Mouse (Mus musculus) intestine, embryonic 16.5 days (tissue): ENCODE data around the gene Ttc33. TPM values are rescaled to one million over a fixed set of nuclear protein-coding genes. Genes with fewer than 3 reads are reported as not detected.

Experiments used
- ATAC-seq: fragments of 200-750 bp; cut with Nextera tagmentation; 2 replicates; pipeline ENCODE4 v1.8.0; 2017; ENCODE audit warnings: moderate TSS enrichment, moderate library complexity
- H3K27ac ChIP-seq: fragments of 300-500 bp; sonication (generic); 2 replicates; pipeline ENCODE4 v1.5.1; 2014; ENCODE audit warnings: mild to moderate bottlenecking, low read length
- H3K27me3 ChIP-seq: fragments of 300-500 bp; sonication (generic); replicated peaks from 2 replicates; pipeline ENCODE4 v1.6.1; 2014; ENCODE audit warnings: low read length, control low read depth, mixed read lengths; ENCODE audit not compliant: control insufficient read depth, insufficient read depth
- H3K36me3 ChIP-seq: fragments of 300-500 bp; sonication (generic); 2 replicates; pipeline ENCODE4 v1.6.1; 2014; ENCODE audit warnings: low read length, control low read depth; ENCODE audit not compliant: control insufficient read depth, insufficient read depth
- H3K4me1 ChIP-seq: fragments of 300-500 bp; sonication (generic); 2 replicates; pipeline ENCODE4 v1.6.1; 2014; ENCODE audit warnings: low read length, control low read depth, mixed read lengths; ENCODE audit not compliant: control insufficient read depth, insufficient read depth
- H3K4me2 ChIP-seq: fragments of 300-500 bp; sonication (generic); 2 replicates; pipeline ENCODE4 v1.6.1; 2014; ENCODE audit warnings: low read depth, low read length, control low read depth
- H3K4me3 ChIP-seq: fragments of 300-500 bp; sonication (generic); 2 replicates; pipeline ENCODE4 v1.5.1; 2014; ENCODE audit warnings: mild to moderate bottlenecking, low read length
- H3K9ac ChIP-seq: fragments of 300-500 bp; sonication (generic); 2 replicates; pipeline ENCODE4 v1.6.1; 2014; ENCODE audit warnings: low read depth, low read length
- H3K9me3 ChIP-seq: fragments of 300-500 bp; sonication (generic); 2 replicates; pipeline ENCODE4 v1.6.1; 2016; ENCODE audit warnings: low read length, control low read depth; ENCODE audit not compliant: control insufficient read depth
- WGBS: fragments of 180-500 bp; shearing (Covaris S2); extraction: QIAGEN DNeasy Blood & Tissue Kit; methylation state at CpG from one replicate; pipeline ENCODE4 v1.1.7; 2014; 5-methylcytosine and 5-hydroxymethylcytosine counted together
- polyA plus RNA-seq: library from polyadenylated mRNA; unstranded; fragments of >200 nt; fragmentation: Nextera tagmentation; extraction: Ambion mirVana; gene quantifications from 2 replicates; pipeline ENCODE4 v1.2.1, GENCODE M21; 2015

The Ttc33 gene
- polyA plus RNA-seq, 1 experiment from 2014 or later = 32.9 TPM

- Histone ChIP-seq H3K27ac (0 out of 2 replicates have a peak overlapping the region, but pooled peaks have one; percentile 20), H3K4me2 (peak overlapping the region; percentile 96), H3K36me3 (no peaks in the 10 kb centered on the region), H3K4me1 (peaks cover 23% of the 10 kb centered on the region), H3K9ac (peak overlapping the region; percentile 72), H3K27me3 (peaks cover 9% of the 10 kb centered on the region; the same call in 1 of the 2 replicates), H3K9me3 (no peaks in the 10 kb centered on the region), H3K4me3 (peak overlapping the region; percentile 65)
- ATAC-seq = peak; percentile 25
- 7% methylated on average over 40 of the region's 40 CpGs for WGBS
Observed at GRCm38 (mm10) chr15:5243036-5243958, 58.0 kb downstream of the Ttc33 start.

GRCm38 (mm10) chr15:5243959-5244905 lies 58.9 kb downstream of the Ttc33 start, which contains the start of gene Ptger4:
Gene Ptger4, minus strand, starts transcription at chr15:5244187.
- ATAC-seq = peak; percentile 96
- under 1% methylated on average over 61 of the region's 61 CpGs for WGBS
- Histone ChIP-seq H3K36me3 (no peaks in the 10 kb centered on the region), H3K4me1 (peaks cover 20% of the 10 kb centered on the region), H3K9ac (peak within 1 kb of the TSS; percentile 72), H3K27me3 (peaks cover 9% of the 10 kb centered on the region; the same call in 1 of the 2 replicates), H3K4me3 (peak within 1 kb of the TSS; percentile 65), H3K4me2 (peak within 1 kb of the TSS; percentile 96), H3K9me3 (no peaks in the 10 kb centered on the region), H3K27ac (peak within 1 kb of the TSS; percentile 20)

GRCm38 (mm10) chr15:5250182-5250581 lies 64.9 kb downstream of the Ttc33 start:
- Histone ChIP-seq H3K9me3 (no peaks in the 10 kb centered on the region), H3K27me3 (no peaks in the 10 kb centered on the region), H3K27ac (no peak overlapping the region), H3K4me1 (no peaks in the 10 kb centered on the region), H3K9ac (no peak overlapping the region), H3K4me2 (no peak overlapping the region), H3K36me3 (no peaks in the 10 kb centered on the region), H3K4me3 (no peak overlapping the region)
- 82% methylated on average over 4 of the region's 4 CpGs for WGBS
- ATAC-seq = no peak

- Histone ChIP-seq H3K27ac (no peak overlapping the region), H3K4me3 (no peak overlapping the region), H3K27me3 (no peaks in the 10 kb centered on the region), H3K36me3 (no peaks in the 10 kb centered on the region), H3K9ac (no peak overlapping the region), H3K9me3 (no peaks in the 10 kb centered on the region), H3K4me1 (peaks cover 2% of the 10 kb centered on the region; the same call in 1 of the 2 replicates), H3K4me2 (no peak overlapping the region)
- 57% methylated on average over 5 of the region's 5 CpGs for WGBS
- peak; percentile 84 for ATAC-seq
Observed at GRCm38 (mm10) chr15:5260183-5260582, 74.9 kb downstream of the Ttc33 start.

GRCm38 (mm10) chr15:5261004-5261403 lies 75.7 kb downstream of the Ttc33 start:
- WGBS = 69% methylated on average over 3 of the region's 3 CpGs
- Histone ChIP-seq H3K27ac (no peak overlapping the region), H3K36me3 (no peaks in the 10 kb centered on the region), H3K4me2 (no peak overlapping the region), H3K27me3 (no peaks in the 10 kb centered on the region), H3K4me3 (no peak overlapping the region), H3K4me1 (peaks cover 2% of the 10 kb centered on the region; the same call in 1 of the 2 replicates), H3K9ac (no peak overlapping the region), H3K9me3 (no peaks in the 10 kb centered on the region)
- 0 out of 2 replicates have a peak, but pooled peaks have one; percentile 36 for ATAC-seq

- H3K9ac ChIP-seq = no peak overlapping the region
- H3K36me3 ChIP-seq = no peaks in the 10 kb centered on the region
- no peak overlapping the region for H3K4me2 ChIP-seq
- ATAC-seq = no peak
- 86% methylated on average over 13 of the region's 13 CpGs for WGBS
- H3K9me3 ChIP-seq = no peaks in the 10 kb centered on the region
- no peak overlapping the region for H3K27ac ChIP-seq
- H3K27me3 ChIP-seq = no peaks in the 10 kb centered on the region
- H3K4me1 ChIP-seq = peaks cover 2% of the 10 kb centered on the region; the same call in 1 of the 2 replicates
- H3K4me3 ChIP-seq = no peak overlapping the region
Observed at GRCm38 (mm10) chr15:5262095-5262667, 76.9 kb downstream of the Ttc33 start.

- Histone ChIP-seq H3K4me3 (no peak overlapping the region), H3K4me2 (no peak overlapping the region), H3K27ac (no peak overlapping the region), H3K36me3 (no peaks in the 10 kb centered on the region), H3K27me3 (no peaks in the 10 kb centered on the region), H3K9ac (no peak overlapping the region), H3K4me1 (peaks cover 2% of the 10 kb centered on the region; the same call in 1 of the 2 replicates), H3K9me3 (no peaks in the 10 kb centered on the region)
- ATAC-seq = no peak
- WGBS = 79% methylated on average over 10 of the region's 10 CpGs
Observed at GRCm38 (mm10) chr15:5262874-5263504, 77.7 kb downstream of the Ttc33 start.

GRCm38 (mm10) chr15:5266095-5266494 lies 80.8 kb downstream of the Ttc33 start:
- H3K27ac ChIP-seq = no peak overlapping the region
- no peaks in the 10 kb centered on the region for H3K4me1 ChIP-seq
- H3K4me3 ChIP-seq = no peak overlapping the region
- 73% methylated on average over 3 of the region's 3 CpGs for WGBS
- H3K9ac ChIP-seq = no peak overlapping the region
- no peak overlapping the region for H3K4me2 ChIP-seq
- H3K9me3 ChIP-seq = no peaks in the 10 kb centered on the region
- H3K27me3 ChIP-seq = no peaks in the 10 kb centered on the region
- no peak for ATAC-seq
- no peaks in the 10 kb centered on the region for H3K36me3 ChIP-seq
